In the genomic region with DNA sequence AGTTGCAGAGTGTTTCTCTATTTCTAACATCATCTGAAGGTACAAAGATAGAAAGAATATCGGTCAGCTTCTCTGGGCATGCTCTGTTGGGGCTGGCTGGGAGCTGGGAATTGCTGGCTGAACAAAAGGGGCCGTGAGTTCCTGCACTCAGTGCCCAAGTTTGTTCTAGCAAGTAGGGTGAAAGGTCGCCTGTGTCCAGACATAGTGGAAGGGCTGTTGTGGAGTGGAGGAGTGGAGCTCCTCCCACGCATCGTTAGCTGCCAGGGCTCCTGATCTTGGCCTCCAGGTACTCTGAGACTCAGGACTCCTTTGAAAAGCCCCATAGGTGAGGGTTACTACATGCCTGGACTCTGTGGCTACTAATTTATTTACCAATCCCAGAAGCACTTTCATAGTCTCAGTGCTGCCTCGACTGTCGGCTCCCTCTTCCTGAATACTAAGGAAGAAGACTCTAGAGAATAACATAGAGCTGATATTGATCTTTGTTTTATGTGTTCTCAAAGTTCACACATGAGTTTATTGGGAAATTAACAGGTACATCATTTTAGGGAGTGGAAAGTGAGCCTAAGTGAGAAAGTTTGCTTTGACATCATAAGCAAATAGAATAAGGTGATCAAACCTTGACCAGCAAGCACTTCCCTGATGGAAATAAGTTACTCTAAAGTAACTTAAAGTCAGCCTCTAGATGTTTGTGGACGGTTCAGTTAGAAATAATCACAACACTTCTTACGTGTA, we compare ENCODE assay signal across 23 mouse cellular contexts. TPM values are rescaled to one million over a fixed set of nuclear protein-coding genes. Genes with fewer than 3 reads are reported as not detected.
DNase-seq lines count a peak whose midpoint lies in the region; ATAC-seq and TF ChIP-seq lines count a peak whose summit lies in the region.
"Had no signal": no experiment of that assay in that cellular context is flagged by ENCODE, and none has a peak within 500 bp of the region (broad histone marks: within the 10 kb centered on the region; RNA-seq: fewer than 3 reads in every experiment).

No protein-coding gene starts in this region.

- 60% methylated on average over 9 of the region's 9 CpGs for WGBS in intestine, embryonic 15.5 days
- WGBS in intestine, embryonic 16.5 days, result 56% methylated on average over 9 of the region's 9 CpGs
- 69% methylated on average over 9 of the region's 9 CpGs for WGBS in lung, adult 2 months

- no peak overlapping the region for H3K4me3 ChIP-seq in intestine, embryonic 15.5 days (replicated peaks)
- no peak overlapping the region for H3K4me3 ChIP-seq in intestine, embryonic 16.5 days (ENCODE audit: low read length)
- no peak overlapping the region for H3K4me3 ChIP-seq in lung, adult 2 months (replicated peaks; ENCODE audit: extremely low read depth, low read depth, low read length)
- H3K4me3 ChIP-seq: embryonic facial prominence, embryonic 15.5 days; gastrocnemius, adult 2 months; heart, embryonic 12.5 days; hindbrain, embryonic 12.5 days; midbrain, embryonic 10.5 days had no signal

- peak; percentile 17 for DNase-seq in lung, postnatal 36 days
- no peak for DNase-seq in lung, adult 2 months
- peak; percentile 71 for DNase-seq in kidney, postnatal 36 days
- DNase-seq in yolk sac, embryonic 10.5 days (ENCODE audit: low spot score), result peak; percentile 28
- DNase-seq in natural killer cell, adult 2 months (ENCODE audit: low spot score in 2 of 2), result no peak
- DNase-seq: cerebellum, adult 2 months; gastrocnemius, adult 2 months; heart, postnatal 14 days; layer of hippocampus, adult 9-11 months; lung, embryonic 14.5 days; lung, postnatal 4 days; right cerebral cortex, postnatal 25 days; thymus, adult 2 months had no signal

- no peak for TF ChIP-seq CTCF in lung, adult 2 months (IDR thresholded peaks at IDR 0.05; ENCODE audit: insufficient read depth, low read length)

- H3K27ac ChIP-seq in intestine, embryonic 15.5 days, result no peak overlapping the region
- no peak overlapping the region for H3K27ac ChIP-seq in intestine, embryonic 16.5 days (ENCODE audit: low read length)
- H3K27ac ChIP-seq: embryonic facial prominence, embryonic 15.5 days; gastrocnemius, adult 2 months; hindbrain, embryonic 12.5 days; midbrain, embryonic 10.5 days had no signal

- no peak for TF ChIP-seq POLR2A in lung, adult 2 months (IDR thresholded peaks at IDR 0.05; ENCODE audit: borderline replicate concordance, extremely low read depth, low read depth, low read length)

- H3K27me3 ChIP-seq in intestine, embryonic 15.5 days (replicated peaks), result no peaks in the 10 kb centered on the region
- no peaks in the 10 kb centered on the region for H3K27me3 ChIP-seq in intestine, embryonic 16.5 days (replicated peaks; ENCODE audit: control insufficient read depth, insufficient read depth, low read length)
- H3K27me3 ChIP-seq: CH12.LX; embryonic facial prominence, embryonic 15.5 days; heart, embryonic 12.5 days; hindbrain, embryonic 12.5 days had no signal

- ATAC-seq in intestine, embryonic 15.5 days, result 0 out of 2 replicates have a peak, but pooled peaks have one; percentile 12
- ATAC-seq in intestine, embryonic 16.5 days, result no peak
- no peak for ATAC-seq in cerebellum, adult (ENCODE audit: insufficient number of reproducible peaks, low FRiP score, low TSS enrichment)
- ATAC-seq: forebrain, embryonic 16.5 days; inflammation-experienced regulatory T-cells, adult 6 months had no signal

- no peak overlapping the region for H3K9ac ChIP-seq in intestine, embryonic 15.5 days
- no peak overlapping the region for H3K9ac ChIP-seq in intestine, embryonic 16.5 days (ENCODE audit: low read depth, low read length)
- H3K9ac ChIP-seq: embryonic facial prominence, embryonic 15.5 days; heart, embryonic 12.5 days; hindbrain, embryonic 12.5 days; lung, embryonic 14.5 days had no signal

- H3K4me2 ChIP-seq in intestine, embryonic 15.5 days (replicated peaks), result no peak overlapping the region
- no peak overlapping the region for H3K4me2 ChIP-seq in intestine, embryonic 16.5 days (ENCODE audit: low read depth, low read length)
- H3K4me2 ChIP-seq: embryonic facial prominence, embryonic 15.5 days; heart, embryonic 12.5 days; hindbrain, embryonic 12.5 days; lung, embryonic 14.5 days had no signal

- 0 out of 2 replicates have a peak, but pooled peaks cover 4% of the 10 kb centered on the region for H3K4me1 ChIP-seq in intestine, embryonic 15.5 days (replicated peaks)
- H3K4me1 ChIP-seq in intestine, embryonic 16.5 days (ENCODE audit: control insufficient read depth, insufficient read depth, low read length), result peaks cover 4% of the 10 kb centered on the region; the same call in 1 of the 2 replicates
- 0 out of 2 replicates have a peak, but pooled peaks cover 5% of the 10 kb centered on the region for H3K4me1 ChIP-seq in lung, adult 2 months (ENCODE audit: control insufficient read depth, insufficient read depth, low read length)
- H3K4me1 ChIP-seq: hindbrain, embryonic 12.5 days had no signal

- peaks cover 5% of the 10 kb centered on the region; the same call in 1 of the 2 replicates for H3K36me3 ChIP-seq in intestine, embryonic 15.5 days
- no peaks in the 10 kb centered on the region for H3K36me3 ChIP-seq in intestine, embryonic 16.5 days (ENCODE audit: control insufficient read depth, insufficient read depth, low read length)

- H3K9me3 ChIP-seq in intestine, embryonic 15.5 days, result no peaks in the 10 kb centered on the region
- no peaks in the 10 kb centered on the region for H3K9me3 ChIP-seq in intestine, embryonic 16.5 days (ENCODE audit: control insufficient read depth, low read length)
- H3K9me3 ChIP-seq: embryonic facial prominence, embryonic 15.5 days; heart, embryonic 12.5 days; hindbrain, embryonic 12.5 days; midbrain, embryonic 10.5 days had no signal

RNA-seq across cellular contexts. Expression of a gene that starts 8.5 kb away (rescaled TPM):
- 0.38 and 0.76 TPM in 2 replicates for polyA plus RNA-seq in intestine, embryonic 15.5 days (2015; fragmentation: Nextera tagmentation; extraction: Ambion mirVana)
- polyA plus RNA-seq in intestine, embryonic 16.5 days (2015; fragmentation: Nextera tagmentation; extraction: Ambion mirVana), result 0.50 and 0.62 TPM in 2 replicates
- polyA plus RNA-seq in lung, adult 2 months (2012; rRNA removed), result 1.3 and 5.6 TPM in 2 replicates

RNA-seq across cellular contexts. Expression of a gene that starts 58.9 kb away (rescaled TPM):
- 34.7 and 38.7 TPM in 2 replicates for polyA plus RNA-seq in intestine, embryonic 15.5 days (2015; fragmentation: Nextera tagmentation; extraction: Ambion mirVana)
- 35.3 and 36.7 TPM in 2 replicates for polyA plus RNA-seq in intestine, embryonic 16.5 days (2015; fragmentation: Nextera tagmentation; extraction: Ambion mirVana)
- 39.0 and 51.3 TPM in 2 replicates for polyA plus RNA-seq in lung, adult 2 months (2012; rRNA removed)

Comparison
In these comparisons a context has a peak if more than half of its experiments do, and no peak if none do; other contexts are left out.
1. DNase-seq: peak in lung, postnatal 36 days (single experiment), kidney, postnatal 36 days (2 of 2) and yolk sac, embryonic 10.5 days (single experiment); none in lung, adult 2 months (single experiment) and natural killer cell, adult 2 months (0 of 2).